ENCODE assay signal across 14 mouse cellular contexts in genomic region chr19:28721834-28722233, GRCm38 (mm10).
"Had no signal": no experiment of that assay in that cellular context is flagged by ENCODE, and none has a peak within 500 bp of the region (broad histone marks: within the 10 kb centered on the region; RNA-seq: fewer than 3 reads in every experiment).

No protein-coding gene starts in this region.

- H3K4me3 ChIP-seq: kidney, embryonic 15.5 days; limb, embryonic 13.5 days; midbrain, embryonic 12.5 days; myocyte; neural tube, embryonic 12.5 days had no signal

- H3K4me2 ChIP-seq: kidney, embryonic 15.5 days; limb, embryonic 13.5 days; midbrain, embryonic 12.5 days; neural tube, embryonic 12.5 days had no signal

- H3K27ac ChIP-seq: kidney, embryonic 15.5 days; limb, embryonic 13.5 days; liver, embryonic 14.5 days; midbrain, embryonic 12.5 days; neural tube, embryonic 12.5 days had no signal

- H3K9me3 ChIP-seq: kidney, embryonic 15.5 days; limb, embryonic 13.5 days; midbrain, embryonic 12.5 days; neural tube, embryonic 12.5 days had no signal

- H3K36me3 ChIP-seq: kidney, embryonic 15.5 days; limb, embryonic 13.5 days; midbrain, embryonic 12.5 days; neural tube, embryonic 12.5 days had no signal

- DNase-seq: kidney, adult 2 months; kidney, postnatal 14 days; left cerebral cortex, postnatal 4 days; lung, adult 18-20 months; retina, postnatal 1 day; right cerebral cortex, postnatal 25 days; thymus, adult 18-20 months; thymus, postnatal 14 days had no signal

- H3K9ac ChIP-seq: kidney, embryonic 15.5 days; limb, embryonic 13.5 days; liver, embryonic 14.5 days; midbrain, embryonic 12.5 days; neural tube, embryonic 12.5 days had no signal

- H3K27me3 ChIP-seq: kidney, embryonic 15.5 days; limb, embryonic 13.5 days had no signal

- H3K4me1 ChIP-seq: kidney, embryonic 15.5 days; limb, embryonic 13.5 days; midbrain, embryonic 12.5 days; neural tube, embryonic 12.5 days had no signal
